Mouse (Mus musculus) bone marrow macrophage, adult 2 months (primary cell): Measurements from ENCODE around the gene Rbms1. TPM values are rescaled to one million over a fixed set of nuclear protein-coding genes. Genes with fewer than 3 reads are reported as not detected.

Experiments
- H3K27ac ChIP-seq: 2 replicates; pipeline ENCODE4 v1.5.1; 2012; ENCODE audit warnings: low read depth, low read length; ENCODE audit not compliant: insufficient read depth
- H3K4me1 ChIP-seq: 2 replicates; pipeline ENCODE4 v1.6.1; 2012; ENCODE audit warnings: low read length; ENCODE audit not compliant: control insufficient read depth, insufficient read depth
- H3K4me3 ChIP-seq: 2 replicates; pipeline ENCODE4 v1.5.1; 2012; ENCODE audit warnings: mild to moderate bottlenecking, low read length, moderate library complexity; ENCODE audit not compliant: insufficient read depth
- CTCF ChIP-seq: IDR thresholded peaks from 2 replicates; pipeline ENCODE4 v1.5.1; 2012; ENCODE audit warnings: low read depth, mild to moderate bottlenecking, low read length, moderate library complexity
- POLR2A ChIP-seq: IDR thresholded peaks from 2 replicates; pipeline ENCODE4 v1.6.1; 2012; ENCODE audit warnings: mild to moderate bottlenecking, low read depth, low read length, borderline replicate concordance
- polyA plus RNA-seq: library from polyadenylated mRNA; stranded (reverse); fragments of >200 nt; gene quantifications from 2 replicates; pipeline ENCODE4 v1.2.4, GENCODE M21; 2012; ENCODE audit not compliant: missing spikeins, insufficient read depth, insufficient read length

The Rbms1 gene
- polyA plus RNA-seq, 1 experiment = 111 TPM

DNA sequence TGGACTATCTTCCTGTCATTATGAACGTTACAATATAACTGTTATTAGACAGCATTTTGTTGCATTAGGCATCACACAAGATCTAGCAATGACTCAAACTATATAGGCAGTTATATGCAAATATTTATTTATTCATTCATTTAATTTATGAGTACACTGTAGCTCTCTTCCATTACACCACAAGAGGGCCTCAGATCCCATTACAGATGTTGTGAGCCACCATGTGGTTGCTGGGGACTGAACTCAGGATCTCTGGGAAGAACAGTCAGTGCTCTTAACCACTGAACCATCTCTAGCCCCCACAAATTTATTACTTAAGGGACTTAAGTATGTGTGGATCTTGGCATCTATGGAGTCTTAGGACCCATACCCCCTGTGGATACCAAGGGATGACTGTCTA, 214.4 kb downstream of the Rbms1 start:
- no peak for TF ChIP-seq POLR2A
- no peak for TF ChIP-seq CTCF
- H3K27ac ChIP-seq = no peak overlapping the region
- H3K4me1 ChIP-seq = peaks cover 3% of the 10 kb centered on the region; the same call in 1 of the 2 replicates
- no peak overlapping the region for H3K4me3 ChIP-seq

DNA sequence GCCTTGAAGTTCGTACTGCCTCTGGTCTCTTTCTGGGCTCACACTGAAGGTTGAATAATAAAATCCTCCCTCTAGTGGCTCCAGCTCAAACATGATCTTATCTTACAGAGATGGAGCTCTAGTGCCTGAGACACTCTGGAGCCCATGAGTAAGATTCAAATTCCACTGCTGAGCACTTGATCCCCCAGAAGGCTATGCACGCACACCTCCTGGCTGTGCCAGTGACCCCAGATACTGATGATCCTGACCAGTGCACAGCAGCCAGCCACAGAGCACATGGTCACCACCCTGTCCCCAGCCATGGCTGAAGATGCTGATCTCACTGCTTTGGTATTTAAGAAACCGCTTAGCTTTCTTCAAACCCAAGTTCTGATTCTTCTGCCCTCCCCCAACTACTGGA, 215.4 kb downstream of the Rbms1 start:
- Histone ChIP-seq H3K4me3 (no peak overlapping the region), H3K4me1 (peaks cover 3% of the 10 kb centered on the region; the same call in 1 of the 2 replicates), H3K27ac (no peak overlapping the region)
- no peak for TF ChIP-seq POLR2A
- no peak for TF ChIP-seq CTCF

DNA sequence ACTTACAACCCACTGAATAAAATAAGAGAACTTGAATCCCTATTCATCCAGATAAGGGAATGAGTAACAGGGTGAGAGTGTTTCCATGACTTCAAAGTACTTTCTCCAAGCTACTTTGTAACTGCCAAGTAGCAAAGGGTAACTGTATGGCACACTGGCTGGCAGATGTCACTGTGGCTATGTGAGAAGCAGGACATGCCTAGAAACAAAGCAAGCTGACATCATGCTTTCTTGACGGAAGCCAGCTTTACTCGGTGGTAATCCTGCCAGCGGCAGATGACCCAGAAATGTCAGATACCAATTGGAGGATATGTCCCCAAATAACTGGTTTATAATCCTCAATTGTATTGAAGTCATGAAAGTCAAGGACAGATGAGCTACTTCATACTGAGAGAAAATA, 218.3 kb downstream of the Rbms1 start:
- no peak for TF ChIP-seq POLR2A
- TF ChIP-seq CTCF = no peak
- H3K4me3 ChIP-seq = no peak overlapping the region
- no peak overlapping the region for H3K27ac ChIP-seq
- peaks cover 3% of the 10 kb centered on the region; the same call in 1 of the 2 replicates for H3K4me1 ChIP-seq

DNA sequence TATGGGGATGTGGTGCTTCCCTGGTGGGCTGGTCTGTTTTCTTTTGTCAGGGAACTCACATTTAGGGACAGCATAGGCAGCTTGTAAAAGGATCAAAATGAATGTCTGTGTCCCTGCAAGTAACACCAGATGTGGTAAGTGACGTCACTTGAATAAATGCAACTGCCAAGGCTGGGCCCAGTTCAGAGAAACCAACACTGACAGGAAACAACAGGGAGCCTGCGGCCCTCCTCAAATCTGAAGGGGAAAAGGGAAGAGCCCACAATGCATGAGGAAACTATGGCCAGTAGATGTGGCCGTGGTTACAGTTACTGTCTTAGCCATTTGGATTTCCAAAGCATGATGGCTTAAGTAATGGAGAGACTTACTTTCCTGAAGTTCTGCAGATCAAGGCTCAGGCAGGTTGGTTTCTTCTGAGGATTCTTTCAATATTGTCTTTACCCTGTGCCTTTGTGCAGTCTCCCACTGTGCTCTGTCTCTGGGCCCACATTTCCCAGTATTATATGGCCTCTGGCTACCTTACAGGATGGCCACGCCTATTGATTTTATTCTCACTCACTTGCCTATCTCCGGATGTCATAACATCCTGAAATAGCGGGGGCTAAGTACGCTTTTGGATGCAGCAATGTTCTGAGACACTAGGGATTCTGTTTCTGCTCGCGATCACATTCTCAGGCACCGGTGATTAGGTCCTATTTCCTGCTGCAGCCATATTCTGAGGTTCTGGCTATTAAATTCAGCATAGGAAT, 223.4 kb downstream of the Rbms1 start:
- TF ChIP-seq POLR2A = no peak
- no peak for TF ChIP-seq CTCF
- Histone ChIP-seq H3K4me1 (0 out of 2 replicates have a peak, but pooled peaks cover 3% of the 10 kb centered on the region), H3K4me3 (no peak overlapping the region), H3K27ac (no peak overlapping the region)

DNA sequence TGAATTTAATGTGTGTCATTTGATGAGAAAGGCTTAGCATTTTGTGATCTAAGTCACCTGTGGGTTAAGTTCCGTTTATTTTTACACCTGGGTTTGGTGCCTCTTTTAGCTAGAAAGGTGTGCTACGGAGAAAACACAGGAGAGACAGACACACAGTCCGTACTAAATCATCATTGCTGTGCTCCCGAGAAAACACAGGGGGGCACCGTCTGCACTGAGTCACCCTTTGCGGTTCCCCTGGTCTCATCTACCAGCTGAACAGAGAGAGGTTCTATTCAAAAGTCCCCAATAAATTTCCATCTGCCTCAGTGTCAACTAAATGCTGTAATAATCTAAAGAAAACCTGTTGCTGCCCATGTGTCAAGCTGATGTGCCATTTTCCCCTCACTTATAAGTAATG, 232.1 kb downstream of the Rbms1 start:
- H3K27ac ChIP-seq = no peak overlapping the region
- H3K4me1 ChIP-seq = no peaks in the 10 kb centered on the region

DNA sequence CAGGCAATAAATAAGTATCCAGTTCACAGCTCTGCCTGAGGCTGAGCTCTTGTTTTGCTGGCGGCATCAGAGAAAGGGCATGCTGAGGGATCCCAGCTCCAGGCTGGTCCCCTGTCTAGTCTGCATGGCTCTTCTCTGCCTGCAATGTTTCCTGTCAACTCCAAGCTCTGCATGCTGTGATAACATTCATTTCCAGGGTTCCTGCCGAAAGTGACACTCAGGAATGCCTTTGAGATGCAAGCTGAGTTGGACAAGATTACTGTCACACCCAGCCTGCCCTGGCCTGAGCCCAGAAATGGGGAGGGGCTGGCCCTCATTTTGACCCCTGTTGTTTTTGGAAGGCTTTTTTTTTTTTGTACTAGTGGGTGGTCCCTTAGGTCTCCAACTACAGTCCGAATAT, 233.0 kb downstream of the Rbms1 start:
- no peaks in the 10 kb centered on the region for H3K4me1 ChIP-seq
- H3K27ac ChIP-seq = no peak overlapping the region
- H3K4me3 ChIP-seq = no peak overlapping the region
- TF ChIP-seq CTCF = no peak
- TF ChIP-seq POLR2A = no peak

More for the DNA sequence above, 232.1 kb downstream of the Rbms1 start:
- H3K4me3 ChIP-seq = no peak overlapping the region
- TF ChIP-seq POLR2A = no peak
- TF ChIP-seq CTCF = no peak

DNA sequence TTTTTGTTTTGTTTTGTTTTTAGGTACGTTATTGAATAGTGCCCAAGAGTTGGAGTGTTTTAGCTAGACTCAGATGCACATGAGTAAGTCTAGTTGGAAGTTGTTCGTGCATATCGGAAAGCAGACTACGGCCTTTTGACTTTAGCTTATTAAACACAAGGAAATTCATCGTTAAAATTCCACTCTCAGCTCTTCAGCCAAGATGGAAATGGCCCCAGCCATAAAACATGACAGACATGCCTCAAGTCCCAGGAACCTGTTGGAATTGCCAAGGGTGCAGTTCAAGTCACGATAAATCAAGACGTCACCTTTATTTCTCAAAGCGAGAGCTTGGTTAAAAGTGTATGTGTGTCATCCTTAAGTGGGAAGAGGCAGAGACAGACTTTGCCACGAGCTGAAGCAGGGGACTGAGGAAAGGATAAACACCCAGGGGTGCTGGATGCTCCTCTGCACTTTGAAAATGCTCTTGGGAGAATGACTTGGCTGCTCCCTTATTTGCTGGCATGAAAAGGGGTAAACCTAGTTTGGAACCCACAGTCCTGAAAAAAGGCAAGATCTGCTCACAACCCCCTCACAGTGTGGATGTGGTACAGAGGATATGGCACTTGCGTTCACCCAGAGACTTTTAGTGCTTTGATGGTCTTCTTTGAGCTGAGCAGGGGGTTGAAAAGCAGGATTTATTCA, 233.9 kb downstream of the Rbms1 start:
- TF ChIP-seq POLR2A = no peak
- TF ChIP-seq CTCF = no peak
- no peak overlapping the region for H3K4me3 ChIP-seq
- H3K27ac ChIP-seq = no peak overlapping the region
- H3K4me1 ChIP-seq = no peaks in the 10 kb centered on the region

DNA sequence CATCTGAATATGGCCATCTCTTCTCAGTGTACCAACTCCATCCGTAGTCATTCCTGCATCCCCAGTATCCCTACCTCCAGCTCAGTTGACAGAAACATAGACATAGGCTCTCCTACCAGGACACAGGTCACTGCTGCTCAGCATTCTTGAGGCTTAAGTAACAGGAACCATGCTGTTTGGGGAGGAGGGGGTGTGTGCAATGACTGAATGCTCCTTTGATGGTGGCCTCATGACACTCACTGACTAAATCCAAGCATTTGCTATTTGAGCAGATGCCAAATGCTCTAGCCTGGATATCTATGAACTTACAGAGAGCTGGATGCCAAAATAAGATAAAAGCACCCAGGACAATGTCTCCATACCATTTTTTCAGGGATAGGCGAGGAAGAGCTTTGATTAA, 238.3 kb downstream of the Rbms1 start:
- H3K4me1 ChIP-seq = no peaks in the 10 kb centered on the region
- H3K4me3 ChIP-seq = no peak overlapping the region
- H3K27ac ChIP-seq = no peak overlapping the region
- TF ChIP-seq CTCF (no peak), POLR2A (no peak)

DNA sequence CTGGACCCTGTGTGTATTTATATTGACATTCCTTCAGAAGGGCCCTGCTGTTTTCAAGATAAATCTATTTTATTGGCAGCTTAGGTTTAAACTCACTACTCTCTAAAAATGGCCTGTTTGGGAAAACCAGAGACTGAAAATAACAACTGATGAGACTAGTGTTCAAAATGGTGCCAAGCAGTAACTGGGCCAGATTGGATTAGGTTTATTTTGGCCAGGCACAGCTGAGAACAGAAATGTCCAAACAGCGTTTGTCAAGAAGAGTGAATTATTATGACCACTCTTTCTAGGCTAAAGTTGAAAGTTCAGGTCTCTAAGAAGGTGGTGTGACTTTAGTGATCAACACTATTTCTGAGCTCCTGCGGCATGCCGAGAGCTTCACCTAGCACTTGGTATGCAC, 240.0 kb downstream of the Rbms1 start:
- no peak overlapping the region for H3K27ac ChIP-seq
- TF ChIP-seq POLR2A = no peak
- no peak for TF ChIP-seq CTCF
- no peaks in the 10 kb centered on the region for H3K4me1 ChIP-seq
- H3K4me3 ChIP-seq = no peak overlapping the region

DNA sequence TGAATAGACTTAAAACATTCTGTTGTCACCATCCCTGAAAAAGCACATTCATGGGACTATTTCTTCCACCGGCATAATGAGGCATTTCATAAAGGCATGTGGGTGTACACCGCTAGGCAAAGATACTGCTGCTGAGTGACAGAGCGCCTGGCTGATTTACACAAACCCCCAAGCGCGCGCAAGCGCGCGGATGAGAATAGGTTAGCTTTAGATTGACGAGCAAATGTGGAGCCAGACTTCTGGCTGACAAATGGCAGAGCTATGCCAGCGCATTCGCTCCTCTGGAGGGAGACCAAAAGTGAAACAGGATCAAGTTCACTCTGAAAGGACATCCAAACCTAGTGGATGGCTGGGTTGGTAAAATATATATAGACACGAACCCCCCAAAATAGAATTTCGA, 240.5 kb downstream of the Rbms1 start, which contains the start of gene Itgb6:
Itgb6 (minus strand) TSS at position 130 of the 400 bp plus-strand sequence.
- Histone ChIP-seq H3K4me3 (no peak within 1 kb of the TSS), H3K27ac (no peak within 1 kb of the TSS)

More for the DNA sequence above, 240.5 kb downstream of the Rbms1 start, which contains the start of gene Itgb6:
- no peaks in the 10 kb centered on the region for H3K4me1 ChIP-seq
- TF ChIP-seq POLR2A (no peak), CTCF (no peak)
